Mouse (Mus musculus) liver, embryonic 13.5 days (tissue): ENCODE results near the gene Sema3f. TPM values are rescaled to one million over a fixed set of nuclear protein-coding genes. Genes with fewer than 3 reads are reported as not detected.

ENCODE experiments used
- polyA plus RNA-seq: library from polyadenylated mRNA; unstranded; fragments of >200 nt; fragmentation: Nextera tagmentation; extraction: Ambion mirVana; gene quantifications from 2 replicates; pipeline ENCODE4 v1.2.1, GENCODE M21; 2015

The Sema3f gene
- polyA plus RNA-seq, 1 experiment from 2014 or later = 1.0 TPM

Other genes with a start within 250 kb of the Sema3f start
- gene Tmem115, start 176.5 kb downstream of the Sema3f start, polyA plus RNA-seq = 16.5 and 18.3 TPM in 2 replicates
- gene Cyb561d2, start 168.3 kb downstream of the Sema3f start, polyA plus RNA-seq = 17.4 and 17.7 TPM in 2 replicates
- 14.3 and 16.0 TPM in 2 replicates for gene Nprl2, start 168.2 kb downstream of the Sema3f start, polyA plus RNA-seq
- 0.21 TPM in 1 of 2 replicates, not detected in the other for gene Zmynd10, start 163.2 kb downstream of the Sema3f start, polyA plus RNA-seq
- gene Rassf1, start 158.9 kb downstream of the Sema3f start, polyA plus RNA-seq = 17.5 and 18.2 TPM in 2 replicates
- 40.1 and 44.6 TPM in 2 replicates for gene Tusc2, start 147.2 kb downstream of the Sema3f start, polyA plus RNA-seq
- gene Hyal2, start 142.5 kb downstream of the Sema3f start, polyA plus RNA-seq = 43.8 and 44.7 TPM in 2 replicates
- gene Hyal1, start 133.5 kb downstream of the Sema3f start, polyA plus RNA-seq = 2.6 TPM in 2 replicates
- gene Naa80, start 131.6 kb downstream of the Sema3f start, polyA plus RNA-seq = 10.5 and 12.2 TPM in 2 replicates
- 0.82 and 1.2 TPM in 2 replicates for gene Hyal3, start 129.7 kb downstream of the Sema3f start, polyA plus RNA-seq
- 167 and 175 TPM in 2 replicates for gene Ifrd2, start 122.8 kb downstream of the Sema3f start, polyA plus RNA-seq
- gene Sema3b, start 101.2 kb downstream of the Sema3f start, polyA plus RNA-seq = 0.22 and 0.34 TPM in 2 replicates
- 144 and 163 TPM in 2 replicates for gene Gnai2, start 75.1 kb downstream of the Sema3f start, polyA plus RNA-seq
- 5.4 and 5.9 TPM in 2 replicates for gene Slc38a3, start 40.9 kb downstream of the Sema3f start, polyA plus RNA-seq
- 1.1 and 1.5 TPM in 2 replicates for gene Gnat1, start 30.8 kb downstream of the Sema3f start, polyA plus RNA-seq
- gene Rbm5, start 60.5 kb upstream of the Sema3f start, polyA plus RNA-seq = 64.7 and 75.5 TPM in 2 replicates
- gene Rbm6, start 162.8 kb upstream of the Sema3f start, polyA plus RNA-seq = 30.4 and 36.2 TPM in 2 replicates
- gene Mon1a, start 177.7 kb upstream of the Sema3f start, polyA plus RNA-seq = 5.6 and 5.8 TPM in 2 replicates
- 0.68 and 0.71 TPM in 2 replicates for gene Mst1r, start 196.4 kb upstream of the Sema3f start, polyA plus RNA-seq
- gene Actl11, start 218.0 kb upstream of the Sema3f start, polyA plus RNA-seq = not detected in 2 replicates
- 0.13 and 0.28 TPM in 2 replicates for gene Camkv, start 225.2 kb upstream of the Sema3f start, polyA plus RNA-seq
- 17.3 and 18.9 TPM in 2 replicates for gene Traip, start 239.7 kb upstream of the Sema3f start, polyA plus RNA-seq